Mouse (Mus musculus): ENCODE results near the gene Slc22a21. TPM values are rescaled to one million over a fixed set of nuclear protein-coding genes. Genes with fewer than 3 reads are reported as not detected.
A peak's percentile ranks its signal among the peaks of the same experiment; 100 is the strongest.
"Not testable (repeated sequence)": the region's sequence is repeated elsewhere in the genome, so short reads cannot be mapped to it uniquely, and the experiment has no call there.

Gene Slc22a21
- polyA plus RNA-seq (2012; rRNA removed) = 2.6 TPM in 2 replicates

- DNase-seq (ENCODE audit: extremely low spot score in 1 of 2, low spot score in 1 of 2) = peak in 1 of 2 experiments; percentile 28
Observed at GRCm38 (mm10) chr11:53979788-53980621, at the start of gene Slc22a21. Gene Slc22a21 (minus strand): TSS chr11:53980332.

GRCm38 (mm10) chr11:54028997-54029396, 48.9 kb upstream of the Slc22a21 start:
- DNase-seq (ENCODE audit: extremely low spot score in 1 of 2, low spot score in 1 of 2) = no peak

- DNase-seq (ENCODE audit: extremely low spot score in 1 of 2, low spot score in 1 of 2) = peak in 1 of 2 experiments; percentile 64
Observed at GRCm38 (mm10) chr11:54028044-54028951, 48.2 kb upstream of the Slc22a21 start, which contains the start of gene Slc22a4. Gene Slc22a4 (minus strand): TSS chr11:54028090.

GRCm38 (mm10) chr11:54027131-54028043, 47.3 kb upstream of the Slc22a21 start:
- DNase-seq (ENCODE audit: extremely low spot score in 1 of 2, low spot score in 1 of 2) = no peak

- DNase-seq (ENCODE audit: extremely low spot score in 1 of 2, low spot score in 1 of 2) = no peak
Observed at GRCm38 (mm10) chr11:54026491-54027041, 46.4 kb upstream of the Slc22a21 start.

- DNase-seq (ENCODE audit: extremely low spot score in 1 of 2, low spot score in 1 of 2) = no peak
Observed at GRCm38 (mm10) chr11:54021396-54022093, 41.4 kb upstream of the Slc22a21 start.

- DNase-seq (ENCODE audit: extremely low spot score in 1 of 2, low spot score in 1 of 2) = no peak
Observed at GRCm38 (mm10) chr11:54018893-54019732, 39.0 kb upstream of the Slc22a21 start.

- DNase-seq (ENCODE audit: extremely low spot score in 1 of 2, low spot score in 1 of 2) = no peak
Observed at GRCm38 (mm10) chr11:54017596-54017995, 37.5 kb upstream of the Slc22a21 start.

GRCm38 (mm10) chr11:54016051-54016450, 35.9 kb upstream of the Slc22a21 start:
- no peak for DNase-seq (ENCODE audit: extremely low spot score in 1 of 2, low spot score in 1 of 2)

GRCm38 (mm10) chr11:54012961-54013360, 32.8 kb upstream of the Slc22a21 start:
- no peak for DNase-seq (ENCODE audit: extremely low spot score in 1 of 2, low spot score in 1 of 2)

- no peak for DNase-seq (ENCODE audit: extremely low spot score in 1 of 2, low spot score in 1 of 2)
Observed at GRCm38 (mm10) chr11:54011255-54011654, 31.1 kb upstream of the Slc22a21 start.

GRCm38 (mm10) chr11:54008416-54008920, 28.3 kb upstream of the Slc22a21 start:
- no peak for DNase-seq (ENCODE audit: extremely low spot score in 1 of 2, low spot score in 1 of 2)

- peak in 1 of 2 experiments; percentile 24 for DNase-seq (ENCODE audit: extremely low spot score in 1 of 2, low spot score in 1 of 2)
Observed at GRCm38 (mm10) chr11:54007717-54008116, 27.6 kb upstream of the Slc22a21 start.

GRCm38 (mm10) chr11:54006901-54007300, 26.8 kb upstream of the Slc22a21 start:
- no peak for DNase-seq (ENCODE audit: extremely low spot score in 1 of 2, low spot score in 1 of 2)

GRCm38 (mm10) chr11:54006362-54006761, 26.2 kb upstream of the Slc22a21 start:
- DNase-seq (ENCODE audit: extremely low spot score in 1 of 2, low spot score in 1 of 2) = not testable (repeated sequence)

GRCm38 (mm10) chr11:54004734-54005133, 24.6 kb upstream of the Slc22a21 start:
- no peak for DNase-seq (ENCODE audit: extremely low spot score in 1 of 2, low spot score in 1 of 2)

GRCm38 (mm10) chr11:54004221-54004620, 24.1 kb upstream of the Slc22a21 start:
- DNase-seq (ENCODE audit: extremely low spot score in 1 of 2, low spot score in 1 of 2) = no peak

Measured in frontal cortex, adult 2 months (tissue).